Mouse (Mus musculus) megakaryocyte, adult 5-6 weeks (primary cell): Measurements from ENCODE around the gene Bak1. TPM values are rescaled to one million over a fixed set of nuclear protein-coding genes. Genes with fewer than 3 reads are reported as not detected.

ENCODE experiments used
- ATAC-seq: 2 replicates; pipeline ENCODE4 v1.8.0; 2016; ENCODE audit warnings: mild to moderate bottlenecking, inconsistent platforms; ENCODE audit not compliant: poor library complexity, severe bottlenecking
- total RNA-seq, 2 experiments: library from RNA; stranded (forward) in 1 of 2; stranded (reverse) in 1 of 2; fragments of 153-499, 151-499 nt in 1 of 2; fragments of 221-1000, 200-1000 nt in 1 of 2; gene quantifications; 2 replicates each; pipeline versions ENCODE4 v1.2.3 to v1.2.4; 2015 to 2017

Gene Bak1
- total RNA-seq, 2 experiments from 2014 or later: 71.5 to 115 TPM

DNA sequence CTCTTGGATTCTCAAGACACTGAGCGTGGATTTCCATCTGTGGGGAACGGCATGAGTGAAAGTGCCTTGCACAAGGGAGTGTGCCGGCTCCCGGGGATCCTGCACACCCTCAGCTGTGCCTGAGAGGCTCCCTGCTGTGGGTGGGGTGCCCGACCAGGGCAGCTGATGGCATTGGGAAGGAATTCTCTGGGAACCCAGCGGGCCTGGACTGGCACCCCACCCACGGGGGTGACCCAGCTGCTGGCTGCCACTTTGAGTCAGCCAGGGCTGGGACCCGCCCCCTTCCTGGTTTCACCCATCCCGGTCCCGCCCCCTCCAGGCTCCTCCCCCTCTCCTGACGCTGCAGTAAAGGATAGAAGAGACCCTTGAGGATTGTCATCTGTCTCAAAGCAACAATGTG is 22.7 kb upstream of the Bak1 start:
- peak; percentile 67 for ATAC-seq

DNA sequence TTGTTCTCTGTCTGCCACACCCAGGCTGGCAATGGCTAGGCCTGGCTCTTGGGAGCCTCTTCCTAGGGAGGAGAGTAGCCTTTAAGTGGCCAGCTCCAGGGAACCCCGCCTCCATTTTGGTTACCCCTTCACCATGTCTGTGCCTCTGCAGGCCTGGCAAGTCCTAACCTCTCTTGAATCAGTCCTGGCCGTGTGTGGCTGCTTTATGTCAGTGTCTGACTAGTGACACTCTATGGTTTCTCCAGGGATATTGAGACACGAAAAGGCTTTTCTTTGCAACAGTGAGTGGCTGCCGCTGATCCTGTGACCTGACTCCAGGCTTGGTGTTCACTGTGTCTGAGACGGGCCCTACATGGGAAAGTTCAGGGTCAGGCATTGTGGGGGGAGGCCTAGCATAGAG is 22.0 kb upstream of the Bak1 start:
- no peak for ATAC-seq

DNA sequence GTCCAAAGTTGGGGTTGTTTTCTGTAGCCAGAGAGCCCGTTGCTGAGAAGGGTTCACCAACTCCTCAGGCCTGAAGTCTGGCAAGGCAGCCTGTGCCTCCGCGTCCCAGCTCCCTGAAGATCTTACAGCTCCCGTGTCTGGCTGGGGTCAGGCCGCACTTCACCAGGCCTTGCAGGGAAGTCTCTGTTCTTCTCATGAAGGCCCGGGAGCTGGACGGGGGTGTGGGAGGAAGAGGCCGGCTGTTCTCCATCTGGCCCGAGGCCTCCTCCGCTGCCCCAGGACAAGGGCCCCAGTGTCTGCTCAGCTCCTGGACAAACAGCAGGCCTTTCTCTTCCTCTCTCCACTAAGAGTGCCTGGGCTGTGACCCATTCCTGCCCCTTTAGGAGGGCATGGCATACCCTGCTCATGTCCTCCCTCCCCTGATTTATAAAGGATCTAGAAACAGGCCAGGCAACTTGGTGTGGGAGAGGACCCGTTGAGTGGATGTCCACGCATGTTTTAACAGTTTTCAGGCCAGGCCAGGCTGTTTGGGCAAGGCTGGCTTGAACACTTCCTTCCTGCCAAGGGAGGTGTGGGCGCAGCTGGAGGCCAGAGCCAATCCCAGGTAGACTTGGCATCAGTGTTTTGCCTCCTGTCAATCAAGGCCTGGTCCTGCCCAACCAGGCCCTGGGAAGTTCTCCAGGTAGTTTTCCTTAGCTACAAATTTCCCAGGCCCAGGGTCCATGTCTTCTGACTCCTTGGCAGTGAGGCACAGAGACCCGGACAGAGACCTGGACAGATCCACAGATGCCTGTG is 19.8 kb upstream of the Bak1 start:
- ATAC-seq: no peak

DNA sequence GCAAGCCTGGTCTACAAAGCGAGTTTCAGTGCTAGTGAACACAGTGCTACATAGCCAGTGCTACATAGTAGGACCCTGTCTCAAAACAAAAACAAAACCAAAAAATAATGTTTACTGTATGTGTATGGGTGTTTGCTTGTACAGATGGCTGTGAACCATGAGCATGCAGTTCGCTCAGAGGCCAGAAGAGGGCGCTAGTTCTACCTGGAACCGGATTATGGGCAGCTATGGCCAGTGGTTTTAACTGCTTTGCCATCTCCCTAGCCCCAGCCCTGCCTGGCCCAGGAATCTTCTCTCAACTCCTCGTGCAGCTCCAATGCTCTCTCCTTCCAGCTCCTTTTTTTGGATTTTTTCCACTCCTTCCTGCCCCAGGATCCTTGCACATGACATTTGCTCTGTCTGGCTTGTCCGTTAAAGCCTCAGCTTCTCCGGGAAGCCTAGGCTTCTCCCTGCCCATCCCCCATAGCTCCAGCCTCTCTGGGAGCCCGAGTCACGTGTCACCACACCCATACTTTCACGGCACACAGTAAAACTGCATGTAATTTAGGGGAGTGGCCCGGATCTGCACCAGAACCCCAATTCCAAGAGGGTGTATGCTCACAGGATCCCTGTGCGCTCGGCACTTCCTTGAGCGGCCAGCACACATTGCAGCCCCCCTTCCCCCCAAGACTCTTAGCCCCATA is 19.1 kb upstream of the Bak1 start:
- no peak for ATAC-seq

DNA sequence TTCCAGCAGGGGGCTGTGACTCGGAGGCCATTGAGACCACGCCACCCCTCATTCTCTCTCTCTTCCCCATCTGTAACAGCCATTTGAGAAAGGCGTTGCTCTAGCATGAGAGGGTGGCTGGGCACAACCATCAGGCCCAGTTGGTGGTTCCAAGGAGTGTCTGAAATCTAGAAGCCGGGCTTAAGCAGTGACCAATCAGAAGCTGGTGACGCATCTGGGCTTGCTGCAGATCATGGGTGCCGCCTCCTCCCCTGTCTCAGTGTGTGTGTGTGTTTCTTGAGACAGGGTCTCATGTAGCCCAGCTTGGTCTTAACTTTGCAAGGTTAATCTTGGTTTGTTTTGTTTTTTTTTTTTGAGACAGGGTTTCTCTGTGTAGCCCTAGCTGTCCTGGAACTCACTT is 16.4 kb upstream of the Bak1 start:
- no peak for ATAC-seq

DNA sequence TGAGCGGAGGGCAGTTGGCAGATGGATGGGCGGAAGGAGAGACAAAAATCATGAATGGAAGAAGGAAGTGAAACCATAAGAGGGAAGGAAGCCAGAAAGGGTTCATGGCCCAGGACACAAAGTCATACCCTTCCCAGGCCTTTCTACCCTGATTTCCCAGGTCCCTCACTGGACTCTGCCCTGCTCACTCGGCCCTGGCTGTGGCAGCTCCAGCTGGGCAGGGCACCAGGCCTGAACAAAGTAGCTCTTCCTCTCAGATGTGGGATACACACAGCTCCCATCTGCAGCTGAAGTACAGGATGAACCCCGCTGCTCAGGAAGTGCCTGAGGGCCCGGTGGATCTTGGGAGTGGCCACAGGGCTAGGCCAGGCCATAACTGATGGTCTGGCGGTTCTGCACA is 14.0 kb upstream of the Bak1 start:
- peak; percentile 66 for ATAC-seq

DNA sequence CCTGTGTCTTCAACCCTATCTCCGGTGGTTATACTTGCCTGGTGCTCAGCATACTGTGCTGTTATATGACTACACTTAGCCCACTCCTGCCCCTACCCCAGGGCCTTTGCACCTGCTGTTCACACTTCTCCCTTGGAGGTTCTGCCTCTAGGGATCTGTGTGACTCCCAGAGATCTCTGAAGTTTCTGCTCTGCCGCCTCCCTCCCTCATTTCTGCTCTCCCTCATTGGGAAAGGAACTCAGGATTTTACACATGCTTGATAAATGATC is 12.9 kb upstream of the Bak1 start:
- no peak for ATAC-seq

DNA sequence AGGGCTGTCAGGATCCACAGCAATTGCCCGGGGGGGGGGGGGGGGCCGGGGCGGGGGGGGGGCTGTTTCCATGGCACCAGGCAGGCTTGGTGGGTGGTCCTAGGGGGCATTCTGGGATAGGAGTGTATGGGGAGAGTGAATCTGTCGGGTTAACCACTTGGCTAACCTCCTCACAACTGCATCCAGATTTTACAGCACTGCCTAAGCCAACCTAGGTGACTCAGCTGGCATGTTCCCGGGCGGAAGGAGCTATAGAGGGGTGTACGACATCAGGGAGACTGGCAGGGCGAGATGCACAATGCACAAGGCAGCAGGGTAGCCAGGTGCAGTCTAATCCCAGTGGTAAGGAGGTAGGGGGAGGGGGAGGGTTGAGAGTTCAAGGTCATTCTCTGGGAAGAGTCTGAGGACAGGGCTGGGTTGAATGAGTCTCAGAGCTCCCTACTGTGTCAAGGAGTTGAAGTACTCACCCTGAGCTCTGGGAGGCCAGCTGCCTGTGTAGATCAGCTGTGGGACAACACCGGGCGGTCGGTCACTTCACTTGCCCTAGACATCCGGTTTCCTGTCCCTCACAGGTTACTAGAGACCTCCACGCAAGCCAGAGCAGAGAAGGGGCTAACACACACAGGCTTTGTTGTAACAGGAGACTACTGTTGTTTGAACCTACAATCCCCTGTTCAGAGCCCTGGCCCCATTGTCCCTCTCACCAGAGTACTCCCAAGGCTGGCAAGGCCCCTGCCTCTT is 12.4 kb upstream of the Bak1 start:
- no peak for ATAC-seq

DNA sequence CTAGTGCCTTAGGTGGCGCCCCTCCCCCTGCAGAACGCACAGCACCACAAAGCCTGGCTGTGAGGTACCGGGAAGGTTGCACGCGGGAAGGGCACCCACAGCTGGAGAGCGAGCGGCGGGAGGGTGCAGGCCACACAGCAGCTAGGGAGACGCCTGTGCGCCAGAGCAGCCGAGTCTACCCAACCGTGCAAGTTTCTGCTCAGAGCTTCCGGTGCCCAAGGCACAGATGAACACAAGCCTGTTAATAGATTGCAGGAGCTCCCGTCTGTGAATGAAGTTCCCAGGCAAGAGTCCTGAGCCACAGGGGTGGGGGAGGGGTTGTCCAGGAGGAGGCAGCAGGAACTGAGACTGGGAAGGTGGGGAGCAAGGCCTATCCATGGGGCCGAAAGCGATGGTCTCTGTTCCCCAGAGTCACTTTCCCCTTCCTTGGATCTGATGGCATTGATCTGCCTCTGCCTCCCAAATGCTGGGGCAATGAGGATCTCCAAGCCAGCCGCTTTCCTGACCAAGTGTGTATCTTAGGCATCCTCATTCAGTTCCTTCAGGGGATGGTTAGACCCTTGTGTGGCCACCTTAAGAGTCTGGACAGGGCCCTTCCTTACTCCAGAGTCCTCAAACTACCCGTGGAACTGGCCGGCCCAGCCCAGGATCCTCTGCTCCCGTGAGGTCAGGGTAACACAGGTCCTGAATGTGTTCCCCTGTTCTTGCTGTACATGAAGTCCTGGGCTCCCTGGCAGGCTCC is 11.7 kb upstream of the Bak1 start:
- ATAC-seq: no peak

DNA sequence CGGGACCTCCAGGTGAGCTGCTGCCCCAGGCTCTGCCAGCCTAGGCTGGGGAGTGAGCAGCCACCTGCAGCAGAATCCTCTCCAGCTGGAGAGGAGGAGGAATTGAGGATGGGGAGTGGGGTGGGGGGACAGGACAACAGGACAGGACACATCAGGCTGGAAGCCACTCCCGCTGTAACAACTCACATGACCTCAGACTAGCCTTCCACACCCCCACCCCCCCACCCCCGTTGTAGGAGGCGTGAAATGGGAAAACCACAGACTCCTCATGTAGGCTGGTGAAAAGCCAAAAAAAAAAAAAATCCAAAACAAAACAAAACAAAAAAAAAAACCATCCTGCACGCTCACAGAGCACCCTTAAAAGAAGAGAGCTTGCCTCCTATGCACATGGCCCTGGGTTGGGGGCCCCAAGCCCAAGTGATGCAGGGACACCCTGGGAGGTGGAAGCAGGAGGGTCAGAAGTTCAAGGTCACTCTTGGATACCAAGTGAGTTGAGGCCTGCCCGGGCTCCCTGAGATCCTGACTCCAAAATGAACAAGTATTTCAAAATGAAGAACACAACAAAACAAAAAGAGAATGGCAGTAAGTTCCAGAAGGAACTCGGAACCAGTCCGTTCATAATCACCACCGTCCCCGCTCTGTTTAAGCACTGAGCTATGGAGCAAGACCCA is 10.8 kb upstream of the Bak1 start:
- no peak for ATAC-seq

DNA sequence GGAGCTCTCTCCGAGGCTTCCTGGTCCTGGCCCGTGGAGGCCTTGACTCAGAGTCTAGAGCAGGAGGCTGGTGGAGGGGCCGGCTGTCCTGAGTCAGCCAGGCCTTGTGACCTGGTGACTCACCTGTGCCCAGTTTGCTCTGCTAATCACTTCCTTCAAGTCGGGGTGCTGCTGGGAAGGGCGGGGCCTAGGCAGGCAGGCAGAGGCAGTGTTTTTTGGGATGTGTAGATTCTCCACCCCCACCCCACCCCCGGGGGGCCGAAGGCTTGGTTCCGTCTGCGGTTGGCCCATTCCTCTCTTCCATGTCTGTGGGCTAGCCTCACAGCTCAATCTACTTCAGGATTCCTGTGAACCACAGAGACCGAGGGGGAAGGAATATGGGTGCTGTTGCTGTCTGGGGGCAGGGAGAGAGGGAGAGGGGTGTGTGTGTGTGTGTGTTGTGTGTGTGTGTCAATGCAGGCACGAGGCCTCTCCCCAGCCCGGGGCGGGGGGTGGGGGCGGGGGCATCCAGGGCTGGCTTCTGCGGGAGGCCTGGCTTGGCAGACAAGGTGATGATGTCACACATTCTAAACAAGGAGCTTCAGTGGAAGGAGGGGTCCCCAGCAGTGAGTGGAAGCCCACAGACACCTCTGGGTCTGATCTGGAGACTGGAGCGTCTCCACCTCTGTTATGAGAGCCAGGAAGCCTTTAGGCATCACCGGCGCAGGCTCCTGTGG is 9.7 kb upstream of the Bak1 start:
- no peak for ATAC-seq

DNA sequence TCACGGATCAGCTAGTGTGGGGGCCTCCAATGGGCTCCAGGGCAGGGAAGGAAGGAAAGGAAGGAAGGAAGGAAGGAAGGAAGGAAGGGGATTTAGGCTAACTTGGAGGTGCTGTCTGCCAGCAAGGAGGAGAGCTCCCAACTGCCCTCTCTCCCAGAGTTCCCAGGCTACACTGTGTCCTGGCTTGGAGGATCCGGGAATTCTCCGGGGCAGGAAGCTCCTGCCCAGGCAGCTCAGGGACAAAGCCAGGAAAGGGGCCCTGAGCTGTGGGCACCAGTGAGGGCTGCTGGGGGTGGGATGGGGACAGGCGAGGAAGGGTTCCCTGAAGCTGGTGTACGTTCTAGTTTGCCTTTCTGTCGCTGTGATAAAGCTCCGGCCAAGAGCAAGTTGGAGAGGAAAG is 7.7 kb upstream of the Bak1 start:
- no peak for ATAC-seq

DNA sequence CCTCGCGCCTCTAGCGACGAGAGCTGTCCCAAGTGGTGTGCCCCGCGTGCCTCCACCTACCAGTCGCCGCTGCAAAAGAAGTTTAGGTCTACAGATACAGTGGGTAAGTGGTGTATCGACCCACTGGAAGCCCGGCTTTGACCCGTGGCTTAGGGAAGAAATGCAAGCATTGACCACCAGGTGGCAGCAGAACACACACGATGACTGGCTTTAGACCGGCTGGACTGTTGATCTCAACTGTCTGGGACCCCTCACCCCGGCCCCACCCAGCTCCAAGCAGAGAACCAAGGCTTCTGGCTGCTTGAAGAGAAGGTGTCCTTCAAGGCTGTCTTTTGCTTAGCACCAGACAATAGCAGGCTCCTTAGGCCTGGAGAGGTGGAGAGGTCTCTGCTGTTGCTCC is 4.1 kb upstream of the Bak1 start:
- peak; percentile 58 for ATAC-seq

DNA sequence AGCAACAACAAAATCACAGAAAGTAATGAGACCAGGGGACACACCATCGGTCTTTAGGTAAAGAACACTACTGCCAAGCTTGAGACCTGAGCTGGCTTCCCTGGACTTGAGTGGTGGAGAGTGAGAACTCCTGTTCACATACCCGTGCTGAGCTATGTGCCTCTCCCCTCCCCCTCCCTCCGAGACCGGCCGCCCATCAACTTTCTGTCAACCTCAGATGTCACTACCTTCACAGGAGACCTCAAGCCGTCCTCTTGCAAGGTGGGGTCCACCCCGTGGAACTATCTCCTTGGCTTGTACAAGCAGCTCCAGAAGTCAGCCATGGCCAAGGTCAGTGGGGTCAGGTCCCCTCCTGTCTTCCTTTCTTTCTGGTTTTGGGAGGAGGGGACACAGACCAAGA is 3.5 kb upstream of the Bak1 start:
- no peak for ATAC-seq

DNA sequence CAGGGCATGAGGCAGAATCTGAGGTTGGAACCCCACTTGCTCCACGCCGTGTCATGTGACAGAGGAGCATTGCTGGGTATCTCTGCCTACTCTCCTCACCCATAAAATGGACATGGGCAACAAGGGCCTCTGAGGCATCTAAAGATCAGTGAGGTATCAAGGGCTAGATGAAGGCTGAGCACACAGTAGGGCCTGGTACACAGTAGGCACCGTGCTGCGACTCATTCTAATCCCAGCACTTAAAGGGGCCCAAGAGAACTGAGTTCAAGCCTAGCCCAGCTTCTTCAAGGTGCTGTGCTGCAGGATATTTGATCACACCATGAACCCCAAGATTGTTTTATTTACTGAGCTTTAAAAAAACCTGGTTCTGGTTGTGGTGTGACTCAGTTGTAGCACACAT is 2.1 kb upstream of the Bak1 start:
- ATAC-seq: no peak

DNA sequence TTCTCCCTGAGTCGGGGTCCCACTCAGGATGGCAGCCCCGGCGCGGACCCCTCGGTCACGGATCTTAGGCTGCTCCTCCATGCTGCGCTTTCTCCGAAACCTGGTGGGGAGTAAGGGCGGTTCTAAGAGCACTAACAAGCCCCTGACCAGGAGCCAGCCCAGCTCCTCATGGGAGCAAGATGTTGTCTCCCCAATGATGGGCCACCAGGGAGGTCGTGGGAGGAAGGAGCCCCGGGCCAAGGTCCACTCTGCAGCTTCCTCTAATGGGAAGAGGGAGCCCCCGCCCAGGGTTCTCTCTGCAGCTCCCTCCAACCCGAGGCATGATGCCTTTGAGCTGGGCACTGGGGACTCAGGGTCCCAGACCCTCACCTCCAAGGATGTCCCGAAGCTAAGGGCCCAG is 622 bp upstream of the Bak1 start:
- no peak for ATAC-seq

DNA sequence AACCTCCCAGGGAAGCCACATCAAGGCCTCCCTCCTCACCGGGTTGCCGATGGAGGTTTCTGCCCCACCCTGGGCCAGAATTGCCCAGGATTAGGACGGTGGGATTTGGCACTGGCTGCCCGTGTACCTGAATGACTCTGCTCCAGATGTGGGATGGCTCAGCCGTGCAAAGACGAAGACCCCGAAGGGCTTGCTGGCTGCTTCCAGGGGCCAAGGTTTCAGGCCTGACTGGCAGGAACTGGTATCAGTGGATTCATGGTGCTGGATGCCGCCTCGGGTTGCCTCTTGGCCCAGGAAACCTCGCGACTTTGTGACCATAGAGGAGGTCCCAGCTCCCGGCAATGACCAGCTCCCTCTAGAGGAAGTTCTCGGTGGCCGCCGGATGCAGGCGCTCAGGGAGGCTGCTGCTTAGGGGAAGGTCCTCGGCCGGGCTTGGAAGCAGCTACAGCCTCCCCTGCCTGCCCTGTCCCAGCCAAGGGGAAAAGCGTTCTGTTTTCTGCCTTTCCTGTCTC is 469 bp downstream of the Bak1 start:
- ATAC-seq: peak; percentile 75

DNA sequence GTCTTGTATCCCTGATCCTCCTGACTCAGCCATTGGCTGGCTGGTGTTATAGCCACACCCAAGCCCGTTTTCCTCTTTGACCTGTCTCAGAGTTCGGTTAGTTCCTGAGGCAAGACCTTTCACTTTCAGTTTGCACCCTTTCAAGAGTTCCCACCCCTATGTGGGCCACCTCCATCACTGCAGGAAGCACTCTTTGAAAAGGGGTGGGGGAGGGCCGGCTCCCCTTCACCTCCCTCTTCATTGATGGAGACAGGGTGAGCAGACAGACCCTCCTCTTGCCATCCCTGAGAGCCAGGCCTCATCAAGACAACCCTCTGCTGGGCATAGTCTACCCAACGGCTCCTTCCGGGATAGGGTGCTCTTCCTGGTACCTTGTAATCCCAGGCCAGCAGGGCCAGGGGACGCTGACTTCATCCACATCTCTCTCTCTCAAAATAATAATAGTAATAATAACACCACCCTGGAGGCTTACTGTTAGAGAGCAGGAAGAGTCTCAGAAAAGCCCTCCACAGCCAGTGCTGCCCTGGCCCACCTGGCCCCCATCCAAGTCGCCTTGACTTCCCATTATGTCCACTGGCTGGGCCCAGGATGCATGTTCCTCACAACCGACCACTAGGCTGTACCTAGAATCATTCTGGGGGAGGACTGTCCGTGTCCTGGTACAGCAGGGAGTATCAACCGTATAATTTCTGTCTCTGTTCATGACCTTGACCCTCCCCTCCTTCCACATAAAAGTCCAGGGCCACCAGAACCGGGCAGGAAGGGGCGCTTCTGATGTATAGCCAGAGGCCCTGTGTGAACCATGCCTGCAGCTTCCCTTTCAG is 1.1 kb downstream of the Bak1 start:
- peak; percentile 53 for ATAC-seq

DNA sequence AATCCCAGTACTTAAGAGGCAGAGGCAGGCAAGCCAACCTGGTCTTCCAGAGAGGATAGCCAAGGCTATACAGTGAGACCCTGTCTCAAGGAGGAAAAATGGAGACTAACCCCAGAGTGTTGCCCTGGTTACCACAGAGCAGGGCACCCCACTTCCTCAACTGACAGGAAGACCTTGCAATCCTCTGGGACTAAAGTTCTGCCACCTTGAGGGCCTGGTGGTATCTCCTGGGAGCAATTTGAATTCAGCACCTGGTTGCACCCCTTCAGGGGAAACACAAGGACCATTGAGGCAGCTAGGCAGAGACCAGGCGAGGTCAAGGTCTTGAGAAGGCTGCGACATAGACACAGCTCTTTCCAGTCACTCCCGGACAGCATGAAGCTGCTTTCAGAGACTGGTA is 2.9 kb downstream of the Bak1 start:
- 0 out of 2 replicates have a peak, but pooled peaks have one; percentile 8 for ATAC-seq
